Mouse (Mus musculus) urinary bladder, adult 2 months (tissue): ENCODE measurements at regions not wholly inside any gene's neighbourhood (a gene's known extent, or its start where the extent isn't known, plus 50 kb on each side); places are given as distances from the start of the nearest gene placed in this dataset.

Experiments
- DNase-seq: peaks from one replicate; pipeline ENCODE4 v3.0.0; 2022; ENCODE audit warnings: low spot score

- no peak for DNase-seq
These were observed 69.3 kb downstream of the Kctd15 start for GRCm38 (mm10) chr7:34587239-34587638.

DNA sequence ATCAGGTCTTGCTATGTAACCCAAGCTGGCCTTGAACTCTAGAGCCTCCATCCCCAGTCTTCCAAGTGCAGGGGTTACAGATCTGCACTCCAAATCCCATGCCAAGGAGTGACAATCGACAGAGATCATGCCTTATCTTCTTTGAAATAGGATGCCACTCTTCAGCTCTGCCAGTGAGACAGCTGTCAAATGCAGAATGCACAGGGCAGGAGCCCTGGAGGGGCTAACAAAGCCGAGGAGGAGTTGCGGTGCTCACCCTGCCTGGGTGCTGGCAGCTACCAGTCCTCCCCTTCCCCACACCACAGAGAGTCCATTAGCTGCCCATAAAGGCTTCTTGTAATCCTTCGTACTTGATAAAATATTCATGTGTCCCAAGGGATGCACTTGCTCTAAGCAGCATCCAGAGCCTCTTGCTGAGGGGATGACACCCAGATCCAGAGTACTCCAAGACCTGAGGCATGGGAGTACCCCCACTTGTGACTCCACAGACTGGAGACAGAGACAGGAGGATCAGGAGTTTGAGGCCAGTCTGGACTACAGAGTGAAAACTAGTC lies 71.1 kb downstream of the Kctd15 start:
- no peak for DNase-seq

DNA sequence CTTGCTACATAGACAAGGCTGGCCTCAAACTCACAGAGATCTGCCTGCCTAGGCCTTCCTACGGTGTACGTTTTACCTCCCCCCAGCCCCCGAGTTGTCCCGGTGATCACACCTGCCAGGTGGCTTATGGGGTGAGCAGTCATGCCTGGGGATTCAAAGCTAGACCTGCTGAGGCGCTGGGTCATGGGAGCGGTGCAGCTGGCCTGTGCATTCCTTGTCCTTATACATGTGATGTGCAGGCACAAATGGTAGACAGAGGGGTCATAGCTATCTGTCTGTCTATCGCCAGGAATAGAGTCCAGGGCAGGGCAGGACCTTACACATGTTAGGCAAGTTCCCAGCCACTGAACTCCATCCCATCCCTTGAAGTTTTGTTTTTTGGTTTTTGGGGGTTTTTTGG lies 71.7 kb downstream of the Kctd15 start:
- no peak for DNase-seq

DNA sequence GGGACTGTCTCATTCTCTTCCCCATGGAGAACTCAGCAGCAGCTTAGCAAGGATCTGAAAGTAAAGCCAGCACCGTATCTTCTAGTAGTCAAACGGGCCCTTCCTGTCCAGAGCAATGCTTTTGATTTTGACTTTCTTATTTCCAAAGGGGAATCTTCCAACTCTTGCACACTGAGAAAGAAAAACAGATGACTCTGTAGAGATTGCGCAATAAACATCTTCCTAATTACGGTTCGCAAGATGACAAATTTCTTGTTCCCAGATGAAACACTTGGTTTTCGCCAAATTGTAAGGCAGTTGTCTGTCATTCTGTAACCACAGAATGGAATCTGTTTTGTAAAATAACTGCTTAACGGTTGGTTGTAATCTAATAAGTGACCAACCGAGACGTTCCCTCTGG lies 75.7 kb downstream of the Kctd15 start:
- no peak for DNase-seq

- DNase-seq = no peak
These were observed 85.2 kb downstream of the Kctd15 start for GRCm38 (mm10) chr7:34571295-34571694.

- DNase-seq = peak; percentile 59
These were observed 86.1 kb downstream of the Kctd15 start for GRCm38 (mm10) chr7:34570114-34571065.

GRCm38 (mm10) chr7:34569747-34570113 lies 86.8 kb downstream of the Kctd15 start:
- no peak for DNase-seq

DNA sequence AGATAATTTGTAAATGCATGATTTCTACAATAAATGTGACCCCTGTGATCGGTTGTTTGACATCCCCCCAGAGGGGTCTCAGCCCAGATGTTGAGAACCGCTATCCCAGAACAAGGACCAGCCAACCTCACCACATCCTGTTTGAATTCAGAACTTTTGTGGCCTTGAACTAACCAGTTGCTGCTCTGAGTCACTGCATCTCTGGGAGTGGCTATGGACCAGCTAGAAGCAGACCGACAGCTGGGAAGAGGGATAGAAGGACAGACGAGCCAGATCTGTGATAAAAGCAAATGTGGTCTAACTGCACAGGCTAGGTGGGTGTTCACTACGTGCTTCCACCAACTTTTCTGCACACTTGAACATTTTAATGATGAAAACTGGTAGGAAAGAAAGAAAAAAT lies 89.0 kb downstream of the Kctd15 start:
- no peak for DNase-seq

DNA sequence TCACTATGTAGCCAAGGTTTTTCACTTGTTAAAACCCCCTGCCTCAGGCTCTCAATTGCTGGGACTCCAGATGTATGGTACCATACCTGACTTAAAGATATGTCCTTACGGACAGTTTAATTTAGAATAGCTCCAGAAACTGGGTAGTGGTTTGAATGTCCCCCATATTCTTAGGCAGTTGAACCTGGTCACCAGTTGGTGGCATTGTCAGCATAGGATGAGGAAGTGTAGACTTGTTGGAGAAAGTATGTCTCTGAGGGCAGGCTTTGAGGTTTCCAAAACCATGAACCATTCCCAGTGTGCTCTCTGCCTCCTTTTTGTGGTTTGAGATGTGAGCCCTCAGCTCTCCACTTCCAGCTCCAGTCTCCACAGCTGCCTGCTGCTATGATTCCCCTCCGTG lies 94.4 kb downstream of the Kctd15 start:
- DNase-seq = no peak

DNA sequence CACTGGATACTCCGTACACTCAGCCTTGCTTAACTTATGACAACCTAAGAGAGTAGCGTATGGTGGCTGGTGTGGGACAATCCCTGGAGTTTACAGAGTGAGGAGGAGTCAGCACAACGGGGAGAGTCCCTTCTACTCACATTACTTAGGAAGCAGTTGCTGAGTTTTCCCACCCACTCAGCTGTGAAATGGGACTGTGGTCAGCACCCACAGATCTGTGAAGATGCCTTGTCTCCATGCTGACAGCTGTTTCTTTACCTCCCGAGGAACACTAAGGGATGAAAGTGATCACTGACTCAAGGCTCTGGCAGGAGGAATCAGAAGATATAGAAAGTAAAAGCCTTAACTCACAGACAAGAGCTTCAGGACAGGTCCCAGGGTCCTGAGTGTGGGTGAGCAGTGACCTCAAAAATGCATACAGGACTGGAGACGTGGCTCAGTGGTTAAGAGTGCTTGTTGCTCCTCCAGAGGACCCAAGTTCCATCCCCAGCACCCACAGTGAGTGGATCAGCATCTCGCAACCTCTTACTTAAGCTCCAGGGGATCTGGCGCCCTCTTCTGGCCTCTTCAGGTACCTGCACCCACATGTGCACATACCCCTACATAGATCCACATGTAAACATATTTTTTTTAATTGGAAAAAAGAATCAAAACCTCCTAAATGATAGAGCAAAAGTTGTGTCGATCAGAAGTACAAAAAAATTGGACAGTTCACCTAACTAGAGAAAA lies 97.8 kb downstream of the Kctd15 start:
- DNase-seq = no peak

GRCm38 (mm10) chr7:34555196-34555595 lies 101.3 kb downstream of the Kctd15 start:
- DNase-seq = no peak

DNA sequence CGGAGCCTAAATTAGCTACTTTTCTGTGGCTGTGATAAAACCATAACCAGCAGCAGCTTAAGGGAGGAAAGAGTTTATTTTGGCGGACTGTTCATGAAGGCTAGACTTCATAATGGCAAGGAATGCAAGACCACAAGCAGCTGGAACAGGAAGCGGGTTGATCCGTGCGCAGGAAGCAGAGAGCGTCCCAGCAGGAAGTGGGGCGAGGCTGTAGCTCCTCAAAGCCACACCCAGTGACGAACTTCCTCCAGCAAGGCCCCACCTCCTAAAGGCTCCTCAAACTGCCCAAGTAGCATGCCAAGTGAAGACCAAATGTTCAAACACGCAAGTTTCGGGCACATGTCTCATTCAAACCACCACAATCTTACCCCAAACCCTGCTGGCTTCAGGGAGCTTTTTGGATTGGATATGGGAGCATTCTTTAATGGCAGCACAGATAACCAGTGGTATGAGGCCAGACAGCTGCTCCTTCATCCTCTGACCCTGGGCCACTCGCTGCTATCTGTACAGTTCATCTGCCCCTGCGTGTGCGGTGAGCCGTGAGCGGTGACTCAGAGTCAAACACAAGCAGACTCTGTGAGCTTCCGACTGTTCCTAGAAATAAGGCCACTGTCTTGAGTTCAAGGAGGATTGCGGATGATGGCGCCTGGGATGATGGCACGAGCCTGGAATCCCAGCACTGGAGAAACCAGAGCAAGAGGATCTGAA lies 109.8 kb downstream of the Kctd15 start:
- DNase-seq = no peak

- DNase-seq = no peak
These were observed 110.6 kb downstream of the Kctd15 start for GRCm38 (mm10) chr7:34545906-34546305.

- no peak for DNase-seq
These were observed 114.6 kb downstream of the Kctd15 start for GRCm38 (mm10) chr7:34541906-34542305.

- no peak for DNase-seq
These were observed 115.5 kb downstream of the Kctd15 start for GRCm38 (mm10) chr7:34541000-34541399.

- no peak for DNase-seq
These were observed 116.7 kb downstream of the Kctd15 start for GRCm38 (mm10) chr7:34539856-34540255.

DNA sequence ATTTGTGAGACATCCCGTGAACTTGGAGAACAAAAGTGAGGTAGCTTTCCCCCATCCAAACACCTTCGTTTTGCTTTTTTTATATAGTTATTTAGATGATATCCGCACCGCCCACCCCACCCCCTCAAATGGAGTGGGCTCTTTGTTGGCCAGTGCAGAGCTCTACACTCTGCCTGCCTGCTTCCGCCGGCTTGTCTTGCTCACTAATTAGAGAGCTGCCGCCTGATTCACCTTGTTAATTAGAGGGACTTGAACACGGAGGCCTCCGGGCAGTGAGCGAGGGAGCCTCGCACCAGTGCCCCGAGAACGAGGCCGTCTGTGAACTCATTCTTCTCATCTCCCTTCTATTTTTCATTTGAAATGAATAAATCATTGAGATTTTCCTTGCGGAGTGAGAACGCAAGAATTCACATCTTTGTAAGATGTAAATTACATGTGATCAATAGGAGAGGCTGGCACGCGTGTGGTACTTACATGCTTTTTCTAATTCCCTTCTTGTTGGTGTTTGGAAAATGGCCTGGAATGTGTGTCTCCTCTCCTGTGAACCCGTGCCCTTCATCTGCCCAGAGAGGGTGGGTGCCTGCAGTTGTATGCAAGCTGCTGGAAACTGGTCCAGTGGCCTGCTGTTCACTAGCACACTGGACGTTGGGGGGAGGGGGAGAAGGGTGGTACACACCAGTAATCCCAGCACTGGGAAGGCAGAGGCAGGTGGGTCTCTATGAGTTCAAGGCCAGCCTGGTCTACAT lies 118.0 kb downstream of the Kctd15 start:
- DNase-seq = no peak

DNA sequence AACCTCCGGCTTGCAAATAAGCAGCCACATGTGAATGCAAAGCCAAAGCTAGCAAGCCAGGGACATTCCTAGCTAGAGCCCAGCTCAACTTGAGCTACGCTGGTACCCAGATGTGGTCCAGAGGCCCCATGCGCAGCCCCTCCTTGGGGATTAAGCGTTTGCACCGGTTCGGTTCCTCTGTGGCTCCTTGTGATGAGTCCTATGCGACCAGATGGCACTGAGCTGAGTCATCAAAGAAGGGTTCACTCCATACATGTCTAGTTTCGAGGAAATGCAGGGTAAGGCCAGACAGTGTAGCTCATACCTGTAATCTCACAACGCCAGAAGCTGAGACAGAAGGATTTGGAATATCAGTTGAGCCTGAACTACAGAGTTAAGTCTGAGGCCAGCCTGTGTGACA lies 119.4 kb downstream of the Kctd15 start:
- no peak for DNase-seq

DNA sequence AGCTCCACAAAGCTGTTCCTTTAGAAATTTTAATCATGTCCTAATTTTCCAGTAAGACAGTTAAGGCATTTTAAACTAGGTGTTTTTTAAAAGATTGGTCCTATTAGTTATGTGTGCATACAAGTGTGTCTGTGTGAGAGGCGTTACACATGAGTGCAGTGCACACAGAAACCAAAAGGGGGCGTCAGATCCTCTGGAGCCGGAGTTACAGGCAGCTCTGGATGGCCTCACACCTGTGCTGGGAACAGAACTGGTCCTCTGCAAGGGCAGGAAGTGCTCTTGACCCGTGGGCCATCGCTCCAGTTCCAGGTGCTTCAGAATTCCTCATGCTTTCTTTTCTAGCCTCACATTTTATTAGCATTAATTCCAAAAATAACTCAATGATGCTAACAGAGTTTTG lies 122.3 kb downstream of the Kctd15 start:
- no peak for DNase-seq

DNA sequence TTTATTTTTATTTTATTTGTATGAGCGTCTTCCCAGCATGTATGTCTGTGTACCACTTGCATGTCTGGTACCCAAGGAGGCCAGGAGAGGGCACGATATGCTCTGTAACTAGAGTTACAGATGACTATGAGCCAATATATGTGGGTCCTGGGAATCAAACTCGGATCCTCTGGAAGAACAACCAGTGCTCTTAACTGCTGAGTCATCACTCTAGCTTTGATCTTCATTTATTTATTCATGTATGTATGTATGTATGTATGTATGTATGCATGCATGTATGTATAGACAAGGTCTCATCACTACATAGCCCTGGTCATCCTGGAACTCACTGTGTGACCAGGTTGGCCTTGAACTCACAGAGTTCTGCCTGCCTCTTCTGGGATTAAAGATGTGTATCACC lies 124.9 kb downstream of the Kctd15 start:
- no peak for DNase-seq

GRCm38 (mm10) chr7:34507858-34508257 lies 114.7 kb upstream of the Lsm14a start:
- DNase-seq = no peak
